Mouse (Mus musculus): ENCODE results near the gene Rhot2.

Gene Rhot2

GRCm38 (mm10) chr17:25794197-25794596 is 50.5 kb downstream of the Rhot2 start:
- no peak for DNase-seq

DNA sequence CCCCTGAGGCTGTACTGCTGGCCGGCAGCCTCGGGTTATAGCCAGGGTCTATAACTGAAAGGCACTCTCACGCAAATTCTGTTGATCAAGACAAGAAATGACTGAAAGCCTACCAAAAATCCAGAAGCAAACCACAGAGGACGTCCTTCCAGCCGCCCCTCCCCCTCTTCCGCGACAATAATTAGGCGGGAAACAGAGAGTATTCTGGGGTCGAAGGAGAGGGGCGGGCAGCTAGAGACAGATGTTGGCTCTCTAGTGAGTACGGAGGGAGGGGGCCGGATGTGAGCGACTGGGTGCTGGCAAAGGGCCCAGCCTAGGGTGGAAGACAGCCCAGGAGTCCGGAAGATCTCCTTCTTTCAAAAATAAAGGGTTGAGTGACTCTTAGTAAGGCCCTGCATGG is 52.0 kb downstream of the Rhot2 start, which contains the start of gene Fam173a:
Gene Fam173a (minus strand): TSS at position 287 of the 400 bp plus-strand sequence.
- peak; percentile 90 to 94 for DNase-seq

DNA sequence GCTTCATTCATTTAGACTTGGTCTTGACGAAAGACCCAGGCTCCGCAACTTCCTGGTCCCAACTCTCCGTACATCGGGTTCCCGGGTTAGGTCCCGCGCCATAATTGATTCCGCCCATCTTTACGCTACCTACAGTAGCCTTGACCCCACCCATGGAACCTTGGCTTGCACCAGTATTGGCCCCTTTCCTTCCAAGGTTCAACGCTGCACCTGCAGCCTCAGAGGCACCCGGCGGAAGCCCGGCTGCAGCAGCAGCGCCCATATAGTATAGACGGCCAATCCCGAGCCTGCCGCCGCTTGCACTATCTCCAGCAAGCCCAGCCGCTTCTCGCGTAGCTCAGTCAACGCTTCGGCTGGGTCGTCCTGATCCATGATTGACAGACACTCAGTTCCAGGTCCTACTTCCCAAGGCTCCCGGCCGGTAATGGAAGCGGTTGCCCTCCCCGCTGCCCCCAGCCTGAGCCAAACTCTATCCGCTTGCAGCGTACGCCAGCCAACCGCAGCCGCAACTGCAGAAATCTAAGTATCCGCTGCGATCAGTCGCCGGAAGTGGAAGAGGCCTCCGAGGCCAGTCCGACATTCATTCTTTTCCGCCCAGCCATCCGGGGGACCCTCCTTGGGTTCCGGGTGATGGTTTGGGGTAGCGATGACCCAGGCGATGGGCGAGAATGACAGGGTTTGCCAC is 52.7 kb downstream of the Rhot2 start:
- peak; percentile 90 to 92 for DNase-seq

DNA sequence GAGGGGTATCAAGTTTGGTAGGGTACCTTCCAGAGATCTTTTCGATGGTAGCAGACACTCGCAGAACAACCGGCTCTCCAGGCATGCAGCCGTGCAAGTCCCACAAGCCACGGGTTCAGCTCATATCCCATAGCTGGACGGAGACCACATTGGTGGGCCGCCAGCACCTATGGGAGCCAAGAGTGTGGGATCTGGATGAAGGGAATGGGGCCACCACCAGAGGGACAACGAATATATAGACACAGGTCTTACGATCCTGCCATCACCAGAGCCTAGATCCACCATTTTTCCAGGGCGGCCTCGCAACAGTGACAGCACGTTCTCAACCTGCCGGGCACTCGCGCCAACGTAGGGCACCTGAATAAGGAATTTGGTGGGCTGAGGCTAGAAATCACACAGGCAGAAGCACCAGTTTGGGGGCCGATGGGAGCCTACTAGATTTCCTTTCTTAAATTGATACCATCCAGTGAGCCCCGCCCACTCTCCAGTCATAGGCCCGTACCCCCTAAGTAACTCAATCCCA is 53.3 kb downstream of the Rhot2 start:
- DNase-seq, result no peak

All from kidney, postnatal 4 days (tissue).